Mouse (Mus musculus) liver, embryonic 16.5 days (tissue): ENCODE results near the gene Phf3. TPM values are rescaled to one million over a fixed set of nuclear protein-coding genes. Genes with fewer than 3 reads are reported as not detected.

Experiments
- ATAC-seq: fragments of 200-750 bp; cut with Nextera tagmentation; 2 replicates; pipeline ENCODE4 v1.8.0; 2017; ENCODE audit warnings: low read depth, mild to moderate bottlenecking, moderate number of reproducible peaks, moderate library complexity
- H3K27ac ChIP-seq: fragments of 300-500 bp; sonication (generic); 2 replicates; pipeline ENCODE4 v1.5.1; 2014; ENCODE audit warnings: mild to moderate bottlenecking, low read length
- H3K27me3 ChIP-seq: fragments of 300-500 bp; sonication (generic); 2 replicates; pipeline ENCODE4 v1.6.1; 2014; ENCODE audit warnings: low read depth, low read length, mixed read lengths; ENCODE audit not compliant: control insufficient read depth, insufficient read depth
- H3K36me3 ChIP-seq: fragments of 300-500 bp; sonication (generic); 2 replicates; pipeline ENCODE4 v1.6.1; 2014; ENCODE audit warnings: mild to moderate bottlenecking; ENCODE audit not compliant: control insufficient read depth, insufficient read depth
- H3K4me1 ChIP-seq: fragments of 300-500 bp; sonication (generic); 2 replicates; pipeline ENCODE4 v1.6.1; 2014; ENCODE audit warnings: low read depth, low read length, mixed read lengths; ENCODE audit not compliant: control insufficient read depth
- H3K4me2 ChIP-seq: fragments of 300-500 bp; sonication (generic); 2 replicates; pipeline ENCODE4 v1.6.1; 2014; ENCODE audit warnings: low read depth, low read length, mixed read lengths
- H3K4me3 ChIP-seq: fragments of 300-500 bp; sonication (generic); 2 replicates; pipeline ENCODE4 v1.5.1; 2014; ENCODE audit warnings: low read depth, mild to moderate bottlenecking, low read length
- H3K9ac ChIP-seq: fragments of 300-500 bp; sonication (generic); 2 replicates; pipeline ENCODE4 v1.6.1; 2014; ENCODE audit warnings: low read depth, low read length
- H3K9me3 ChIP-seq: fragments of 300-500 bp; sonication (generic); replicated peaks from 2 replicates; pipeline ENCODE4 v1.6.1; 2016; ENCODE audit warnings: low read length; ENCODE audit not compliant: control insufficient read depth
- WGBS: fragments of 180-500 bp; shearing (Covaris S2); extraction: QIAGEN DNeasy Blood & Tissue Kit; methylation state at CpG from one replicate; pipeline ENCODE4 v1.1.7; 2014; ENCODE audit not compliant: insufficient replicate concordance; 5-methylcytosine and 5-hydroxymethylcytosine counted together
- polyA plus RNA-seq: library from polyadenylated mRNA; unstranded; fragments of >200 nt; fragmentation: Nextera tagmentation; extraction: Ambion mirVana; gene quantifications from 2 replicates; pipeline ENCODE4 v1.2.1, GENCODE M21; 2015

The Phf3 gene
- polyA plus RNA-seq, 1 experiment from 2014 or later, result 12.5 TPM

- 90% methylated on average over 7 of the region's 7 CpGs for WGBS
- Histone ChIP-seq H3K36me3 (peaks cover 34% of the 10 kb centered on the region), H3K9ac (no peak overlapping the region), H3K4me3 (no peak overlapping the region), H3K27me3 (no peaks in the 10 kb centered on the region), H3K27ac (no peak overlapping the region), H3K4me2 (no peak overlapping the region), H3K4me1 (no peaks in the 10 kb centered on the region; the same call in 1 of the 2 replicates), H3K9me3 (no peaks in the 10 kb centered on the region)
- ATAC-seq, result no peak
These were observed 68.8 kb downstream of the Phf3 start for GRCm38 (mm10) chr1:30804919-30805318.

GRCm38 (mm10) chr1:30801911-30802310, 71.8 kb downstream of the Phf3 start:
- Histone ChIP-seq H3K4me1 (no peaks in the 10 kb centered on the region; the same call in 1 of the 2 replicates), H3K9me3 (no peaks in the 10 kb centered on the region), H3K27ac (no peak overlapping the region), H3K27me3 (no peaks in the 10 kb centered on the region), H3K36me3 (peaks cover 28% of the 10 kb centered on the region), H3K9ac (no peak overlapping the region), H3K4me3 (no peak overlapping the region), H3K4me2 (no peak overlapping the region)
- ATAC-seq, result no peak
- 75% methylated on average over 8 of the region's 8 CpGs for WGBS

GRCm38 (mm10) chr1:30799277-30799834, 74.4 kb downstream of the Phf3 start:
- H3K9me3 ChIP-seq, result no peaks in the 10 kb centered on the region
- H3K4me2 ChIP-seq, result no peak overlapping the region
- ATAC-seq, result no peak
- no peak overlapping the region for H3K4me3 ChIP-seq
- peaks cover 10% of the 10 kb centered on the region for H3K36me3 ChIP-seq
- H3K27me3 ChIP-seq, result no peaks in the 10 kb centered on the region
- H3K9ac ChIP-seq, result no peak overlapping the region
- H3K4me1 ChIP-seq, result no peaks in the 10 kb centered on the region; the same call in 1 of the 2 replicates
- no peak overlapping the region for H3K27ac ChIP-seq
- 67% methylated on average over 6 of the region's 6 CpGs for WGBS

- Histone ChIP-seq H3K4me1 (no peaks in the 10 kb centered on the region), H3K27ac (no peak overlapping the region), H3K27me3 (no peaks in the 10 kb centered on the region), H3K36me3 (no peaks in the 10 kb centered on the region), H3K4me2 (no peak overlapping the region), H3K4me3 (no peak overlapping the region), H3K9ac (no peak overlapping the region), H3K9me3 (no peaks in the 10 kb centered on the region)
- WGBS, result 60% methylated on average over 5 of the region's 5 CpGs
- ATAC-seq, result no peak
These were observed 79.1 kb downstream of the Phf3 start for GRCm38 (mm10) chr1:30794606-30795005.

- no peaks in the 10 kb centered on the region for H3K4me1 ChIP-seq
- 58% methylated on average over 7 of the region's 7 CpGs for WGBS
- no peak overlapping the region for H3K27ac ChIP-seq
- H3K9me3 ChIP-seq, result no peaks in the 10 kb centered on the region
- H3K27me3 ChIP-seq, result no peaks in the 10 kb centered on the region
- no peak overlapping the region for H3K9ac ChIP-seq
- no peak overlapping the region for H3K4me3 ChIP-seq
- H3K4me2 ChIP-seq, result no peak overlapping the region
- ATAC-seq, result no peak
- no peaks in the 10 kb centered on the region for H3K36me3 ChIP-seq
These were observed 80.3 kb downstream of the Phf3 start for GRCm38 (mm10) chr1:30793357-30793883.

- Histone ChIP-seq H3K9ac (no peak overlapping the region), H3K27me3 (no peaks in the 10 kb centered on the region), H3K4me3 (no peak overlapping the region), H3K4me2 (no peak overlapping the region), H3K9me3 (no peaks in the 10 kb centered on the region), H3K4me1 (no peaks in the 10 kb centered on the region), H3K36me3 (no peaks in the 10 kb centered on the region), H3K27ac (no peak overlapping the region)
- no peak for ATAC-seq
- 42% methylated on average over 5 of the region's 5 CpGs for WGBS
These were observed 80.8 kb downstream of the Phf3 start for GRCm38 (mm10) chr1:30792935-30793334.

GRCm38 (mm10) chr1:30790220-30790619, 83.5 kb downstream of the Phf3 start:
- 59% methylated on average over 1 of the region's 1 CpGs for WGBS
- Histone ChIP-seq H3K36me3 (no peaks in the 10 kb centered on the region), H3K4me3 (no peak overlapping the region), H3K4me2 (no peak overlapping the region), H3K4me1 (no peaks in the 10 kb centered on the region), H3K27me3 (no peaks in the 10 kb centered on the region), H3K27ac (no peak overlapping the region), H3K9me3 (no peaks in the 10 kb centered on the region), H3K9ac (no peak overlapping the region)
- ATAC-seq, result no peak

GRCm38 (mm10) chr1:30789689-30790088, 84.0 kb downstream of the Phf3 start:
- ATAC-seq, result no peak
- Histone ChIP-seq H3K9me3 (no peaks in the 10 kb centered on the region), H3K4me2 (no peak overlapping the region), H3K4me1 (no peaks in the 10 kb centered on the region), H3K36me3 (no peaks in the 10 kb centered on the region), H3K9ac (no peak overlapping the region), H3K27me3 (no peaks in the 10 kb centered on the region), H3K27ac (no peak overlapping the region), H3K4me3 (no peak overlapping the region)
- WGBS, result 45% methylated on average over 1 of the region's 1 CpGs

- Histone ChIP-seq H3K27ac (no peak overlapping the region), H3K4me3 (no peak overlapping the region), H3K27me3 (no peaks in the 10 kb centered on the region), H3K36me3 (no peaks in the 10 kb centered on the region), H3K4me1 (no peaks in the 10 kb centered on the region), H3K9me3 (no peaks in the 10 kb centered on the region), H3K9ac (no peak overlapping the region), H3K4me2 (no peak overlapping the region)
- 39% methylated on average over 2 of the region's 2 CpGs for WGBS
- ATAC-seq, result no peak
These were observed 84.7 kb downstream of the Phf3 start for GRCm38 (mm10) chr1:30789001-30789400.
